Mouse (Mus musculus): Measurements from ENCODE around the gene Mndal. TPM values are rescaled to one million over a fixed set of nuclear protein-coding genes. Genes with fewer than 3 reads are reported as not detected.
"Not testable (repeated sequence)": the region's sequence is repeated elsewhere in the genome, so short reads cannot be mapped to it uniquely, and the experiment has no call there.

The Mndal gene
- polyA plus RNA-seq, 1 experiment from 2014 or later = 1.8 TPM

DNA sequence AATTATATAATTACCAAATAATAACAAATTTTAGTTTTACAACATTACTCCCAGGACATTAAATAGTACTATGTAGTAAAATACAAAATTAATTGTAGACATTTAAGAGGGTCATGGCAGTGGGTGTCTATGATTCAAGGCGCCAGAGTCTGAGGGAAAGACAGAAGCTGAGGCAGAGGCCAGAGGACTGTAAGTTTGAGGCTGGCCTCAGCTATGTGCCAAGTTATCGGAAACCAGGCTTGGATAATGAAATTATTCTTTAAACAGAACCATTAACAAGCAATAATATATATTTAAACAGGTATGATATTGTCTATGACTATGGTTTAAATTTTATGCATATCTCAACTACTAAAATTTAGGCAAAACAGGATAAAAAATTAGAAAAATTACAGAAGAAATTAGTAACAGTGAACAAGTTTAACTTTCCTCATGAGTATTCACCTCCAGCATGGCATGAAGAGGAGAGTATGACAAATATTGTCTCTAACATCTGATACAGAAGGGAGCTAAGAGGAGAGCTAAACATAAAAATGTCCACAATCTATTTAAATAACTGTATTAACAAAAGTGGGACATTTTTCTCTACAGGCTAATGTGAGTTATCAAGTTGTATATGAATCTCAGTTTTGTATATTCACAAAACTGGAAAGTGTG lies 30.4 kb downstream of the Mndal start:
- Histone ChIP-seq H3K27ac (ENCODE audit: low read depth, low read length) (no peak overlapping the region), H3K4me2 (no peak overlapping the region), H3K9ac (ENCODE audit: low read depth, low read length) (no peak overlapping the region), H3K4me1 (replicated peaks; ENCODE audit: control insufficient read depth, insufficient read depth, low read length) (no peaks in the 10 kb centered on the region), H3K9me3 (ENCODE audit: control insufficient read depth, low read length) (no peaks in the 10 kb centered on the region), H3K27me3 (replicated peaks; ENCODE audit: control insufficient read depth, insufficient read depth, low read length) (no peaks in the 10 kb centered on the region), H3K36me3 (ENCODE audit: control insufficient read depth, insufficient read depth, low read length) (no peaks in the 10 kb centered on the region), H3K4me3 (ENCODE audit: low read depth, low read length) (no peak overlapping the region)
- DNase-seq (ENCODE audit: low spot score) = no peak
- ATAC-seq (replicated peaks; ENCODE audit: low FRiP score) = no peak
- whole genome bisulfite sequencing = 86% methylated on average over 2 of the region's 2 CpGs

DNA sequence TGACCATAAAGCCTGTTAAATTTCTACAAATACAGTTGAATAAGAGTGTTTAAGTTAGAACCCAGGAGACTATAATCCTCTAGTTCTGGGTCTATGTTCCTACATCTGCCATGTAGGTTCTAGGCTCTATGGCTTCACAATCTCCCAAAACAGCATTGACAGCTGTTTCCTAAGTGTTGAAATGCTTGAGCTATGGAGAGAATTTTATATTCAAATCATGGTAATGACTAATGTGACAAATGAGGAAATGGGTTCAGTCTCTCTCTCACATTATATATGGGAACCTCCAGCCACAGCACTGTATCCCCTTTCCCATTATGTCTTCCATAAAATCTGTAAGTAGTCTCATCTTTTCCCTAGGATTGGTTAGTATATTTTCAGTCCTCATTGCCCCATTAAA lies 33.9 kb downstream of the Mndal start:
- DNase-seq (ENCODE audit: low spot score); H3K27me3 ChIP-seq (replicated peaks; ENCODE audit: control insufficient read depth, insufficient read depth, low read length); ATAC-seq (replicated peaks; ENCODE audit: low FRiP score); H3K9ac ChIP-seq (ENCODE audit: low read depth, low read length); H3K36me3 ChIP-seq (ENCODE audit: control insufficient read depth, insufficient read depth, low read length); H3K4me3 ChIP-seq (ENCODE audit: low read depth, low read length); H3K4me1 ChIP-seq (replicated peaks; ENCODE audit: control insufficient read depth, insufficient read depth, low read length); H3K27ac ChIP-seq (ENCODE audit: low read depth, low read length); H3K4me2 ChIP-seq; H3K9me3 ChIP-seq (ENCODE audit: control insufficient read depth, low read length): not testable (repeated sequence)

DNA sequence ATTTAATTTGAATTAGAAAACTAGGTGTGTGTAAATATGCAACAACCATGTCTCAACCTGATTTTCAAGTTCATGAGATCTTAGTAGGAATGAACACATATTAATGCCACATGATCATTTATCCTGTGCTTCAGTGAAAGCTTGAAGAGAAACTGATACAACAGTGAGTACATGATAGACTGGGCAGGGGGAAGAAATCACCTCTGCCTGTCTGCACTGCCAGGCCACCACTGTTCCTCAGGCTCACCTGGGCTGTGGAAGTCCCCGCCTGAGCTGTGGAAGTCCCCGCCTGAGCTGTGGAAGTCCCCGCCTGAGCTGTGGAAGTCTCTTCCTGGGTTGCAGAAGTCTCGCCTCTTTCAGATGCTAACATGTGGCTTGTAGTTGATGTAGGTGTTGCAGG lies 36.4 kb downstream of the Mndal start:
- H3K4me3 ChIP-seq (ENCODE audit: low read depth, low read length); H3K27me3 ChIP-seq (replicated peaks; ENCODE audit: control insufficient read depth, insufficient read depth, low read length); H3K4me2 ChIP-seq; ATAC-seq (replicated peaks; ENCODE audit: low FRiP score); H3K36me3 ChIP-seq (ENCODE audit: control insufficient read depth, insufficient read depth, low read length); DNase-seq (ENCODE audit: low spot score); H3K27ac ChIP-seq (ENCODE audit: low read depth, low read length); H3K9me3 ChIP-seq (ENCODE audit: control insufficient read depth, low read length); H3K4me1 ChIP-seq (replicated peaks; ENCODE audit: control insufficient read depth, insufficient read depth, low read length); H3K9ac ChIP-seq (ENCODE audit: low read depth, low read length): not testable (repeated sequence)
- 83% methylated on average over 3 of the region's 4 CpGs for WGBS

DNA sequence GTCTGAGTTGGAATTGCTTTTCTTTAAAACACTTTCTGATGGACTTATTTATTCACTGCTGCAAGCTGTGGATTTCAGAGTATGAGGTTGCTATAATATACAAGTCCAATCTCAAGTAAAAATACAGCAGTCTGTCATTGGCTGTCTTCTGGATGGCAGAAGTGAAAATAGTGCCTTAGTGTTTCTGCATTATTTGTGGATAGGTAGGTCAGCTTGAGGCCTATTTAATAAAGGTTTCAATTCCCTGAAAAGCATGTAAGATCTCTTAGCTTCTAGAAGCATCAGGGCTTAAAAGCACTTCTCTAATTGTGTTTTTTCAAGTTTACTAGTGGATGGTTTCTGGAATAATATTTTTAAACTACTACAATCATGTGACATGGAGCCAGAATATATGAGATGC lies 52.5 kb downstream of the Mndal start:
- H3K27ac ChIP-seq (ENCODE audit: low read depth, low read length); H3K4me1 ChIP-seq (replicated peaks; ENCODE audit: control insufficient read depth, insufficient read depth, low read length); H3K36me3 ChIP-seq (ENCODE audit: control insufficient read depth, insufficient read depth, low read length); H3K4me3 ChIP-seq (ENCODE audit: low read depth, low read length); H3K27me3 ChIP-seq (replicated peaks; ENCODE audit: control insufficient read depth, insufficient read depth, low read length); H3K9me3 ChIP-seq (ENCODE audit: control insufficient read depth, low read length); H3K9ac ChIP-seq (ENCODE audit: low read depth, low read length); ATAC-seq (replicated peaks; ENCODE audit: low FRiP score); H3K4me2 ChIP-seq; DNase-seq (ENCODE audit: low spot score): not testable (repeated sequence)

DNA sequence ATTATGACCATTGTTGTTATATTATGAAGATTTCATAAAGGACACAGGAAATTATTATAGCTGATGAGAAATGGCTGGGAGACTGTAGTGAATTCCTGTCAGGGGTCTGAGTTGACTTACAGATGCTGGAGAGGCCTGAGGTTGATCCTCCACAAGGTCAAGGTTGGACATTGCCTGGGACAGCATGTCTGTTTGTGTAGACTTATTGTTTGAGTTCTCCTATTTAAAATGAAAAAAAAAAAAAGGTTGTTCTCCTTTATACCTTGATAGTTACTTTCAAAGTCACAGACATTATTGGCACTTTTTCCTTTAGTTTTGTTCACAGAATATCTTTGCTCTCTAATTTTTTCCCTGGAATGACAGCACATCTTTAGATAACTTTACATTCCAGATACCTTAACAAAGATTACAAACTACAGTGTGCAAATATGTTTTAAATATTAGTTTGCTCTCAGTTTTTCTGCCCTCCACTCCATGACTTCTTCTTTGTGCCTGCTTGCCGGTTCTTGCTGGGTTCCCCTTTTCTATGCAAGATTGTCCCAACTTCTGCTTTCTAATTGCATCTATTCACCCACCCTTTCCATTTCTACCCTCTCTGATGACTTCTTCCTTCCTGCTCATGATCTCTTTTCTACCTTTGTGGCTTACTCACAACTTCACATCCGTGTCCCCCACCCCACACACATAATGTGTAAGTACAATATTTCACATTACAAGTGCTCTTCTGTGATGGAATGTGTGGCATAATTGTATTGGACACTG lies 55.1 kb downstream of the Mndal start:
- H3K36me3 ChIP-seq (ENCODE audit: control insufficient read depth, insufficient read depth, low read length); DNase-seq (ENCODE audit: low spot score); H3K27ac ChIP-seq (ENCODE audit: low read depth, low read length); H3K9ac ChIP-seq (ENCODE audit: low read depth, low read length); H3K4me2 ChIP-seq; ATAC-seq (replicated peaks; ENCODE audit: low FRiP score); H3K4me1 ChIP-seq (replicated peaks; ENCODE audit: control insufficient read depth, insufficient read depth, low read length); H3K4me3 ChIP-seq (ENCODE audit: low read depth, low read length); H3K9me3 ChIP-seq (ENCODE audit: control insufficient read depth, low read length); H3K27me3 ChIP-seq (replicated peaks; ENCODE audit: control insufficient read depth, insufficient read depth, low read length): not testable (repeated sequence)
- 50% methylated on average over 1 of the region's 2 CpGs for WGBS

DNA sequence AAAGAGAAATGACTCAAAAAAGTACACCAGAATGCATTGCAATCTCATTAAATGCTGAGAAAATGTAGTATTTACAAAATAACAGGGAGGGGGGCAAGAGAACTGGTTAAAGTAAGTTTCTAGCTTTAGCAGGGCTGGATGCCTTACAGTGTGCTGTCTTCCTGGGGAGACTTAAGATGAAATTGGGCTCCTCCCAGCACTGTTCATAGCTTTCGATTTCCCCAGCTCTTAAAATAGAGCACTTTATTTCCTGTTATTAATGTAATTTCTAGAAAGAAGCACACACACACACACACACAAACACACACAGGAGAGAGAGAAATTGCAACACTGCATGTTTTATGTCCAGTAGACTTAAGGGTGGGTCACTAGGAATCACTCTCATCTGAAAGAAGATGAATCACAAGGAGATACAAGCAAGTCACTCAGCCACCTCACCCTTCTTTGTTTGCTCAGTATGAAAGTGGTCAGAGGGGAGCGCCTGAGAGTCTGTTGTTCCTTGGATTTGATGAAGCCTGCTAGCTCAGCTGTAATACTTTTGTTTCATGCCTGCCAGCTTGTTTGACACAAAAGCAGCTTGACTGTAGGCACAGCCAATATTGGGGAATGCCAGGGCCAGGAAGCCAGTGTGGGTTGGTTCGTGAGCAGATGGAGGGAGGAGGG lies 62.2 kb downstream of the Mndal start:
- not testable (repeated sequence) for ATAC-seq (replicated peaks; ENCODE audit: low FRiP score); H3K9me3 ChIP-seq (ENCODE audit: control insufficient read depth, low read length); H3K4me3 ChIP-seq (ENCODE audit: low read depth, low read length); H3K27me3 ChIP-seq (replicated peaks; ENCODE audit: control insufficient read depth, insufficient read depth, low read length); H3K36me3 ChIP-seq (ENCODE audit: control insufficient read depth, insufficient read depth, low read length); H3K9ac ChIP-seq (ENCODE audit: low read depth, low read length); H3K4me2 ChIP-seq; H3K4me1 ChIP-seq (replicated peaks; ENCODE audit: control insufficient read depth, insufficient read depth, low read length); H3K27ac ChIP-seq (ENCODE audit: low read depth, low read length); DNase-seq (ENCODE audit: low spot score)
- 79% methylated on average over 3 of the region's 3 CpGs for WGBS

DNA sequence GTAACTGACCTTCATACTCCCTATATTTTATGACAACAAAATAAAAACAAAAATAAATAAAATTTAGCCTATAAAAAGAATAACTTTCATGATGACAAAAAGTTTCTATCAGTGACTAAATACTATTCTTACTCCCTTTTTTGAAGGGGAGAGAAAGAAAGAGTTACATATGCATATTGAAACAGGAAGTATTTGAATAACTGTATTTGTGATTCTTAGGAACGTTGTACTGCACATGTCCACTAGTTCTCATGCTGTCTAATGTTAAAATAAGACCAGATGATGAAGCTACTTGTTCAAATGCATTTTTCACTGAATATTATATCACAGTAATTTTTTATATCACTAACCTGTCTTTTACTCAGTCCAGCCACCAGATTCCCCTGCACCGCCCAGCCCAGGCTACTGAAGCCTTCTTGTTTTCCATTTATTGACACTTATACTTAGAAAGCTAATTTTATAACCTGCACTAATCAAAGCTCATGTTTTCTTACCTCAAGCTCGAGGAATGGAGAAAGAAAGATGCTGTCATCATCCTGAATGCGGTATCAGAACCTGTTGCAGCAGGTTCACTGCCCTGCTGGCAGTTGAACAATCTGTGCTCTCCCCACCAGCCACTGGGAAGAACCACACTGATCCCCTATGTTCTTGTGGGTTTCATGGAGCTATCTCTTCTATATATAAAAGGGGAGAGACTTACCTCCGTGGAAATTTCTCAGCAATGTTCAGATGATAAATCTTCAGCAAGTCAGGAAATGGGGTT lies 62.9 kb downstream of the Mndal start:
- H3K27me3 ChIP-seq (replicated peaks; ENCODE audit: control insufficient read depth, insufficient read depth, low read length); H3K4me3 ChIP-seq (ENCODE audit: low read depth, low read length); H3K9me3 ChIP-seq (ENCODE audit: control insufficient read depth, low read length); H3K27ac ChIP-seq (ENCODE audit: low read depth, low read length); DNase-seq (ENCODE audit: low spot score); H3K4me1 ChIP-seq (replicated peaks; ENCODE audit: control insufficient read depth, insufficient read depth, low read length); H3K36me3 ChIP-seq (ENCODE audit: control insufficient read depth, insufficient read depth, low read length); H3K9ac ChIP-seq (ENCODE audit: low read depth, low read length); H3K4me2 ChIP-seq; ATAC-seq (replicated peaks; ENCODE audit: low FRiP score): not testable (repeated sequence)
- WGBS = 75% methylated on average over 5 of the region's 5 CpGs

DNA sequence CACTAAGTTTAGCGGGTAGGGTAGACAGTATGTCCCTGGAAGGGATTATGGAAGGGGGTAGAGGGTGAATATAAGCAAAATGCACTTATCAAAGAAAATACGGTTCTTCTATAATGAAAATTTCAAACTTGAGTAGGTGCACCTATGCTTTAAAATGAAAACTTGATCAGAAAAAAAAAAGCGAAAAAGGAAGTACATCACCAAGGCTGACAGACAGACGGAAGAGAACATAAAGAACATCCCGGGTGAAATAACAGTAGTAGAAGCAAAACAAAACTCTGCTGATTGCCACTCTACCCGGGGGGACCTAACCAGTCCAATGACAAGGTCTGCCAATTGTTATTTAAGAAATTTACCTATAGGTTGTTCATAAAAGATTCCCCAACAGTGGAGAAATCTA lies 64.0 kb downstream of the Mndal start:
- WGBS = 81% methylated on average over 6 of the region's 6 CpGs
- H3K9me3 ChIP-seq (ENCODE audit: control insufficient read depth, low read length); H3K36me3 ChIP-seq (ENCODE audit: control insufficient read depth, insufficient read depth, low read length); H3K4me1 ChIP-seq (replicated peaks; ENCODE audit: control insufficient read depth, insufficient read depth, low read length); H3K27me3 ChIP-seq (replicated peaks; ENCODE audit: control insufficient read depth, insufficient read depth, low read length); H3K9ac ChIP-seq (ENCODE audit: low read depth, low read length); H3K27ac ChIP-seq (ENCODE audit: low read depth, low read length); H3K4me3 ChIP-seq (ENCODE audit: low read depth, low read length); H3K4me2 ChIP-seq; DNase-seq (ENCODE audit: low spot score); ATAC-seq (replicated peaks; ENCODE audit: low FRiP score): not testable (repeated sequence)
